Mouse (Mus musculus) bone marrow macrophage, adult 2 months (primary cell): ENCODE measurements at regions not wholly inside any gene's neighbourhood (a gene's known extent, or its start where the extent isn't known, plus 50 kb on each side); places are given as distances from the start of the nearest gene placed in this dataset.

Experiments used
- CTCF ChIP-seq: IDR thresholded peaks from 2 replicates; pipeline ENCODE4 v1.5.1; 2012; ENCODE audit warnings: low read depth, mild to moderate bottlenecking, low read length, moderate library complexity
- POLR2A ChIP-seq: IDR thresholded peaks from 2 replicates; pipeline ENCODE4 v1.6.1; 2012; ENCODE audit warnings: mild to moderate bottlenecking, low read depth, low read length, borderline replicate concordance

DNA sequence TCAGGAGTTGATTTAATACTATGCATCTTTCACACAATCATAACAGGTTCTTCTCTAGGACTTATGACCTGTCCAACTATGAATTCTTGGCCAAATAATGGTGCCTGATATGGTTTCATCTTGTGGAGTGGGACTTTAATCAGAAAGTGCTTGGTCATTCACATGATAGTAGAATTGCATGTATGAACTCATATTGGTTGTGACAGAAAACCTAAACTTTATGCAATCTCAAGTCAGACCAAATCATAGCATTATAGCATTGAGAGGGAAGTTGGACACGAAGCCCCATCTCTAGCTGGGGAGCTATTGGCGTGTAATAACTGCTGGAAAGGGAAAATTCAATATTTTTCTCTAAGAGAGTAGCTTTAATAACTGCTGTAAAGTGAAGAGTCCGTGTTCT, 639.4 kb upstream of the B3galt2 start:
- TF ChIP-seq POLR2A (no peak), CTCF (no peak)
